Mouse (Mus musculus): Measurements from ENCODE around the gene Cfap61.

The Cfap61 gene

DNA sequence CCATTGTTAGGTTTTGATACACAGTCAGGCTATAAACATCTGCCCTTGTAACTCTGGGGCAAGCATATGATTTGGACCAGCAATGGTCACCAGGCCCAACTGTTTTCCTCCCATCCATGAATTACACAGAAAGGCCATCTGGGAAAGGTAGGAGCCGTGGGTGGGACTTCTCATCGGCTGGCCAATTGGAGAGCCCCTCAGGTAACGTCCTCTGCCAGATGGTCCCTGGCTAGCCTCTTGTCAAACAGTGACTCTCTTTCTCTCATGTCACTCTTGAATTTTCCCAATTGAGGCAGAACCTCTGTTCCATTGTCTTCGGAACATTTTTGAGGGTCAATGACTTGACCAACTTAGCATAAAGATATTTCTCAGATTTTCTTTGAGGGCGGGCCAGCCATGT, 213.2 kb downstream of the Cfap61 start:
- no peak for DNase-seq (ENCODE audit: low read depth, low spot score)

DNA sequence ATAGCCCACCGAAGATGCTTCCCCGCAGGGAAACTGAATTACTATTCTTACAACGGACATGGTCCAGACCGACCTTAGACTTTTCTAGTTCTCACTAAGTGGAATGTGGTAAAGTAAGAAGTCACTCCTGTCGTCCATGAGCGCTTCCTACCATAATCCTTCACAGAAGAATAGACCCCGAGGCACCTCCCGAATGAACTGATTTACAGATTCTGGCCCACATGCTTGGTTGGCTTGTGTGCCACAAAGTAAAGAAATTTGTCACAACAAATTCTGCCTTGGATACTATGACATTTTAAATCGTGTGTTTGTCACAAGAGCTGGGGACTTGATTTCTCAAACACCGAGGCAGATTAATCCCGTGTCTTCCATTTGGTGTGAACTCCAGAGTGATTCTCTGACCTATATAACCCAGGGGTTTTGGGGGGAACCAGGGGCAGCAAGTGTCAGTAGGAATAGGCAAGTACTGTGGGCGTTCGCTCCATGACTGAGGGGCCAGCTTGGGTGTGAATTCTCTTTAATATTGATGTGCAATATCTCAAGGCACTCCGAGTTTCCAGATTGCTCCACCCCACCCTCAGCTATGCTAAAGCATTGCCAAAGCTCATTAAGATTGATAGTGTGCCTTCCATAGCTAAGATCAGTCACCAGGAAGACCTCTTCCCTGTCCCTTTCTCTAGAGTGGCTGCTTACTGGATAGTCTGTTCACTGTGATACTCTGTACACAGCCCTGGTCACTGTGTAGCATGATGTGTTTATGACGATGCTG, 214.8 kb downstream of the Cfap61 start:
- DNase-seq (ENCODE audit: low read depth, low spot score): no peak

- no peak for DNase-seq (ENCODE audit: low read depth, low spot score)
Measured at GRCm38 (mm10) chr2:146168017-146168803, 233.6 kb downstream of the Cfap61 start.

DNA sequence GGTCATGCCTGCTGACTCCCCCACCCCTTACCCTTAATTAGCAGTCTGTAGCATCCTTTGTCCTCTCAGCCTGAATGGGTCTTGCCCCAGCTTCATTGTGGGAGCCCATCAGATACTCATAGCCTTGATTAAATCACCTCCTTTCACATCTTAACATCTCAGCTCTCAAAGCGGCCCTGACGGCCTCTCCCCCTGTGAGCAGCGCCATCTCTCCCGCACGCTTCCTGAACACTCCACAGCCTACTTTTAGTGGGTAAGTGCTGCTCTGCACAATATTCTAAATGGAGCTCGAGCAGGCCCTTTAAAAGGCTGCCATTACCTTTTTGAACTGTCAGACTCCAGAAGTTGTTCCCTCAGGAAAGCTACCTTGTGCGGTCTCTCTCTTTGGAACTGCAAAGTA, 234.9 kb downstream of the Cfap61 start:
- no peak for DNase-seq (ENCODE audit: low read depth, low spot score)

GRCm38 (mm10) chr2:146172106-146172505, 237.5 kb downstream of the Cfap61 start:
- no peak for DNase-seq (ENCODE audit: low read depth, low spot score)

GRCm38 (mm10) chr2:146174173-146174572, 239.6 kb downstream of the Cfap61 start:
- no peak for DNase-seq (ENCODE audit: low read depth, low spot score)

DNA sequence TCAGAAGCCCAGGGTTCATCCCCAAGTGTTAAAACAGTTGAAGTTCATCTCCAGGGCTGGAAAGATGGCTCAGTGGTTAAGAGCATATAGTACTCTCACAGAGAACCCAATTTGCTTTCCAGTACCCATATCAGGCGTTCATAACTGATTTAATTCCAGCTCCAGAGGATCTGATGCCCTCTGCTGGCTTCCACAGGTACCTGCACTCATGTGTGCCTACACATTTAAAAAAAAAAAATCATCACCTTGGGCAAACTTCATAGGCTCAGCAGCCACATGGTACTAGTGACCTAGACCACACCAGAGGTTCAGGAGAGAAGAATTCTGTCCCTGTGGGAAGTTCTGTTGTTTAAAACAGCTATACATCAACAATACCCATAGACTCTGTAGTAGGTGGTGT, 244.1 kb downstream of the Cfap61 start:
- no peak for DNase-seq (ENCODE audit: low read depth, low spot score)

DNA sequence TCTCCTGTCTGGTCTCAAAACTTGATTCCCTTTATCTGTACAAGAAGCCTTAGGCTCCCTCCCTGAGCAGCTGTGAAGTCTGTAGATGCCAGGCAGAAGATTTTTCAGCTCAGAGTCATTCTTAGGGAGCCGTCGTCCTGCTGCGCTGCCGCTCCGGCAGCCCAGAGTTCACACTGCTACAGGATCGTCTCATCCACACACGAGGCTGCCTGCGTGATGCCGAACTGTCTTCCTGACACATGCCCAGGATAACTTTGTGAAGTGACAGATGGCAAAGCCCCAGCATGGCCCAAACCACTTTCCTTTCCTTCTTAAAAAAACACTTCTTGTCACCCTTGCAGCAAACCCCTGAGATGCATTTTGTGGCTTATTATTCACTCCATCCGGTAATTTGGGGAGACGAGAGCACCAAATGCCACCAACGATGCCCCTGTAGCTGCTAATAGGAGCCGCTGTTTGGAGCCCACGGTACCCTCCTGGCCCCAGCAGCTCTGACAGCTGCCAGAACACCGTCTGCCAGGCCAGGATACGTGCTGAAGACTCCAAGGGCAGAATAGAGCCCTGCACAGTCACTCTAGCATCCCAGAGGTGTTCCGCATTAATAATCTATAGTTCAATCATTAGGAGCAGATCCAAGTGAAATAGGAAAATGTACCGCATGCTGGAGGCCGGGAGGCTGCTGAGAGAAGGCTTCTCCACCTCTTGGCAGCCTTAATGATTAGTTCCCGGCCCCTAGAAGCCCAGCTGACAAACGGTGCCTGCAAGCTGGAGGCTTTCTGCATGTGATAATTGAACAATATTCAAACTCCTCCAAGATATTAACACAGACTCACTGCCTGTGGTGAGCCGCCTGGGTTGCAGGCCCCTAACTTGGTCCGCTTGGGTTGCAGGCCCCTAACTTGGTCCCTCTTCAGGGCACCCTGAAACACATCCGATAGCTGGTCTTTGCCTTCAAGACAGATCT, 249.5 kb downstream of the Cfap61 start:
- no peak for DNase-seq (ENCODE audit: low read depth, low spot score)

GRCm38 (mm10) chr2:146196126-146196525, 261.5 kb downstream of the Cfap61 start:
- no peak for DNase-seq (ENCODE audit: low read depth, low spot score)

- DNase-seq (ENCODE audit: low read depth, low spot score): no peak
Measured at GRCm38 (mm10) chr2:146197947-146198346, 263.4 kb downstream of the Cfap61 start.

- DNase-seq (ENCODE audit: low read depth, low spot score): no peak
Measured at GRCm38 (mm10) chr2:146210968-146211367, 276.4 kb downstream of the Cfap61 start.

DNA sequence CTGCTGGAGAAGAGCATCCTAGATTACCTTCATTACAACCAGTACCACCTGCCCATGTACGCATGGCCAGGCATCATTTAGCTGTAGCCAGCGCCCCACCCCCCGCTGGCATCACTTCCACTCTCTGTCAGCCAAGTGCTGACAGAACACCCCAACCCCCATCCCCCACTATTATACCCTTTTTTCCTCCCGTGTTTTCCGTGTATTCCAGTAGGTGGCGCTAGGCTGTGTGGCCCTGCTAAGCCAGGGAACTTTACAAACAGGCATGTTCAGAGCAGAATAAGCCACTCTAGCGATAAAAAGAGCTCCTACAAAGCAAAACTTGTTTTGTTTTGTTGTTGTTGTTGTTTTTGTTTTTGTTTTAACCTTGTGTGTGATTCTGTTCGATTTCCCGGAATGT, 280.1 kb downstream of the Cfap61 start:
- peak; percentile 26 for DNase-seq (ENCODE audit: low read depth, low spot score)

DNA sequence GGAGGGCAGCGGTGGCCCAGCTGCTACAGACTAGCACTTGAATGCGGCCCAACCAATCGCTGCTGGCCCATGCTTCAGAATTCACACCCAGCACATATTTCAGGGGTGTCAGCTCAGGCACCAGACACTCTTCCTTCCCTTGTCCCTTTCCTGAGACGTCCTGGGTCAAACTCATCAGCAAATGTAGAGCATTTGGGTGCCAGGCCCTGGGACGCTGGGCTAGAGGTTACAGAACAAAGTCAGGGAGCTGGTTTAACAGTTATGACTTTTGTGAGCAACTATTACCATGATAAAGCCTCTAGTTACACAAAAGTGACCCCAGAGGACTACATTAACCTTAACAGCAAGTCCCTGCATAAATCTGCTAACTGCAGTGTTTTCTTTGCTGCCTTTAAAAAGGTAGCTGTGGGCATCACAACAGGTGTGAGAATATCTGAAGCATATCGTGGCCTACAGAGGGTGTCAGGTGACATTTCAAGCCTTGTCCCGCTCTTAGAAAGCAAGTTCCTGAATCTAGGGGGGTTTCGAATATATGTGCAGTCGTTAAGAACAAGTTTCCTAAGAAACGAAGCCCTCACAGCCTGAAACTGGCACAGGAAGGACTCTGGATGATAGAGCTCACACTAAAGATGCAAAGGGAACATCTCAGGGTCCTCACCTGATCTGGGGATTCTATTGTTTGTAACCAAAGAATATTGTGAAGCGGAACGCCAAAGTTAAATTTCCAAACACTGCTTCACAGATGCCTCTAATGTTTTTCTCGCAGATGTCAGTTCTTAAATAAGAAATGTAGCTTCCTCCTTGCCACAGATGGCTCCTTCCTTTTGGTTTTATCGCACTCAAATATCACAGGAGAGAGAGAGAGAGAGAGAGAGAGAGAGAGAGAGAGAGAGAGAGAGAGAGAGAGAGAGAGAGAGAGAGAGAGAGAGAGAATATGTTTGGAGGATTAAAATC, 281.8 kb downstream of the Cfap61 start:
- DNase-seq (ENCODE audit: low read depth, low spot score): no peak

DNA sequence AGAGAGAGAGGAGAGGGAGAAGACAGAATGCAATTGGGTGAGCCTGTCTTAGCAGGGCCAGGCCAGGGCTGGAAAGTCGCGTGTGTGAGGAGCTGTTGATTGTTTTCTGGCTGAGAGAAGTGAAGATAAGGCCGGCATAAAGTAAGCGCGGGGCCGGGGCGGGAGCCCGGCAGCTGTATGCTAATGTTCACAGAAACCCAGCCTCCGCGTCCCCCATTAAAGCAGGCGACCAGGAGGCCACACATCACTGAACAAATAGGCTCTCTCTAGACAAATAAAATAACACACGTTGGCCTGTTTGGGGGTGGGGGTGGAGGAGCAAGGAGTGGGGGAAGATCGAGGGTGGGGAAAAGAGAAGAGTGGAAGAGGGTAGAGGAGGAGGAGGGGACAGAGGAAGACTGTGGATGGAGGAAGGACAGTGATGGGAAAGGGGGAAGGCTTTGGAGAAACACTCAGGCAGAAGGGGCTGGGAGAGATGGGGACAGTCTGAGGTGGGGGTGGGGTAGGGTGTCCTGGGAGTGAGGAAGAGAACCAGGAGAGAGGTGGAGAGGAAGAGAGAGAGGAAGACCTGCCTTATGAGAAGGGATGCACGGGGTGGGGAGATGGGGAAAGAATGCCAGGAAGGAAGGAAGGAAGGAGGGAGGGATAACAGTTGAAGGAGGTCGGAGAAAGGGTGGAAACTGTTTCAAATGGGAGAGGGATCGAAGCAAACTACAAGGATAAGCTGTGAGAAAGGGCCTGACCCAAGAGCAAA, 282.8 kb downstream of the Cfap61 start:
- DNase-seq (ENCODE audit: low read depth, low spot score): peak; percentile 26

- peak; percentile 17 for DNase-seq (ENCODE audit: low read depth, low spot score)
Measured at GRCm38 (mm10) chr2:146218161-146218691, 283.6 kb downstream of the Cfap61 start.

DNA sequence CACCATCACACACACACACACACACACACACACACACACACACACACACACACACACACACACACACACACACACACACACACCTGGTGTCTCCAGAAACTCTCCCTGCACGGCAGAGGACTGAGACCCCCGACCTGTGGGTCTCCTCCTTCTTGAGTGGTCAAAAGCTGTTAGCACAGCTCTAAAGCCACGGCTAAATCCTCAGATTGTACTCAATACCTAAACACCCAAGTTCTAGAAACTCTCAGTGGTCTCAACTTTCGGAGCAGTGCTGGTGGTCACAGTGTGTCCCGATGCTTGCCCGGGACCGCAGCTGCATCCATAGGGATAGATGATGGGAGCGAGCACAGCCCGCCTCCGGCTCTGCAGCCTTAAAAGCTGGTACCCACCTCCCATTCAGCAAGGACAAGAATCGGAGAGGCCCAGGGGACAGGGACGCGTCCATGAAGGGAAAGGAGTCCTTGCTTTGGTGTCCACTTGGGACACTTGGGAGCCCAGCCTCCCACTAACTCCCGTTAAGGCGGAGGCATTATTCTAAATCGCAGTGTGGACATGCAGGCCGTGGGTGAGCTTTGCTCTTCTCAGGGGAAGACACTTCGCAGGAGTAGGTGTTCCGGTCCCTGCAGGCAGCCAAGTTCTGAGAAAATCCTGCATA, 284.4 kb downstream of the Cfap61 start:
- DNase-seq (ENCODE audit: low read depth, low spot score): no peak

DNA sequence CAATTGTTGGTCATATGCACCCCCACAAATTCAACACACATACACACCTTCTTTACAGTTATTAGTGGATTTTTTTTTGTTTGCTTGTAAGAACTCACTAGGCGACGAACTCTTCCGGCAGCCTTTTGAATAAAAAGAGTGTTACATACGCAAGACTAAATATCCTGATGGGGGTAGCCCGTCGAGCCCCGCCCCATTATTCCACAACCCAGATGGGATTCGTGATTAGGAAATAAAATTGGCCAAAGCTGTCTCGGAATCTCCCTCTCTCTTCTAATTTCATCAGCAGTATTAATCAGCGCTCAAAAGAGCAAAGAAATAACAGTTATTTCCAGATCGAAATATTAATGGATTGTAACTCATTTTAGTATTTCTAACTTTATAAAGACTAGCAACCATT, 285.2 kb downstream of the Cfap61 start:
- DNase-seq (ENCODE audit: low read depth, low spot score): no peak

DNA sequence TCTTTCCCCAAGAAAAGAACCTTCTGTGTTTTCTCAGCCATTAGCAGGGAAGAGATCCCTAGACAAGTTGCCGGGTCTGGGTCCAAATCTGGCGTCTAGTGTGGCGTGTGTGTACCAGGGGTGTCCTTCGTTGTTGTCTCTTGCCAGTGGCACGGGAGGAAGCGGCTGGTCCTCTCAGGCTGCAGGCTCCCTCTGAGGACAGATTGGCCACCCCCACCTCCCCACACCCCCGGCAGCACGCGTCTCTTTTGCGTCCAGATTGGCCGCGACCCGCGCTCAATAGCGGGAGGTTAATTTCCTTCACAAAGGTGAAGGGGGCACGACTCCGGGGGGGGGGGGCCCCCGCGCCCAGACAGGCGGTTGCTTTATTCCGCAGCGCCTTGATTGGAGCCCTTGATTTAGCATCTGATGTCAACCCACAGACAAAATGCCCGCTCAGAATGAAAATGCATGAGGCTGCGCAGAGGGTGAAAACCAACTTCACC, 286.0 kb downstream of the Cfap61 start:
- DNase-seq (ENCODE audit: low read depth, low spot score): no peak

All from embryo, embryonic 11.5 days (tissue).